20 mouse cellular contexts compared by ENCODE assay signal in the genomic region with DNA sequence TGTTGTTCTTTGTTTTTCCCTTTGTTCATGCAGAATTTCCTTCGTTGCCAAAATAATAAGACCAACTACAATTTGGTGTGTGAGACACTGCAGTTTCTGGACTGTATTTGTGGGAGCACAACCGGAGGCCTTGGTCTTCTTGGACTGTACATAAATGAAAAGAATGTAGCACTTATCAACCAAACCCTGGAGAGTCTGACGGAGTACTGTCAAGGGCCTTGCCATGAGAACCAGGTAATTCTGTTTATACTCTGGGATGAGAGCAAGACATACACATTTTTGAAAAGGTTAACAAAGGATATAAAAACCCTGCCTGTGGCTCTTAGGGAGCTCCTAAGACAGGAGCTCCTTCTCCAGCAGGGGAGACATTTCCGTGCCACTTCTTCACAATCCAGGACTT.
A peak's percentile ranks its signal among the peaks of the same experiment; 100 is the strongest.
DNase-seq lines count a peak whose midpoint lies in the region; ATAC-seq and TF ChIP-seq lines count a peak whose summit lies in the region.
"Had no signal": no experiment of that assay in that cellular context is flagged by ENCODE, and none has a peak within 500 bp of the region (broad histone marks: within the 10 kb centered on the region; RNA-seq: fewer than 3 reads in every experiment).

No protein-coding gene starts in this region.

- no peak overlapping the region for H3K4me3 ChIP-seq in lung, postnatal 0 days (ENCODE audit: low read depth, low read length)

- 65% methylated on average over 4 of the region's 4 CpGs for WGBS in lung, postnatal 0 days

- peak; percentile 35; the same call in 1 of the 2 replicates for TF ChIP-seq EP300 in lung, postnatal 0 days (IDR thresholded peaks at IDR 0.05)

- no peak overlapping the region for H3K27ac ChIP-seq in lung, postnatal 0 days (ENCODE audit: low read length)

- H3K27me3 ChIP-seq in lung, postnatal 0 days (replicated peaks; ENCODE audit: insufficient read depth, low read length) = no peaks in the 10 kb centered on the region
- H3K27me3 ChIP-seq: CH12.LX, Patski had no signal

- ATAC-seq in lung, postnatal 0 days = peak; percentile 82
- ATAC-seq: activated CD4-positive, CD25-positive, alpha-beta regulatory T cell, adult 4 months; CD4-positive, CD25-positive, alpha-beta regulatory T cell, adult 4 months; Patski had no signal

- DNase-seq in lung, postnatal 0 days (ENCODE audit: low spot score) = peak; percentile 54
- DNase-seq in lung, postnatal 4 days = no peak
- peak; percentile 13 for DNase-seq in R1 (ENCODE audit: low read depth, low spot score)
- DNase-seq in testis, postnatal 10 days (ENCODE audit: low spot score) = no peak
- DNase-seq: adrenal gland, adult 2 months; adrenal gland, adult 8-10 months; adrenal gland, postnatal 10 days; adrenal gland, postnatal 14 days; adrenal gland, postnatal 25 days; adrenal gland, postnatal 36 days; B cell, adult 2 months; cerebellum, adult 11 months; cerebellum, adult 11-12 months; cerebellum, adult 18-20 months; cerebellum, adult 2 months had no signal

- no peaks in the 10 kb centered on the region for H3K36me3 ChIP-seq in lung, postnatal 0 days (ENCODE audit: insufficient read depth, low read length)

- H3K9me3 ChIP-seq in lung, postnatal 0 days (ENCODE audit: low read length) = no peaks in the 10 kb centered on the region
- H3K9me3 ChIP-seq: G1E had no signal

- no peak for TF ChIP-seq CTCF in lung, postnatal 0 days (IDR thresholded peaks at IDR 0.05)

- no peak overlapping the region for H3K9ac ChIP-seq in lung, postnatal 0 days (replicated peaks; ENCODE audit: low read depth)

- no peak overlapping the region for H3K4me2 ChIP-seq in lung, postnatal 0 days (replicated peaks; ENCODE audit: low read depth, low read length)

- no peaks in the 10 kb centered on the region for H3K4me1 ChIP-seq in lung, postnatal 0 days (ENCODE audit: insufficient read depth, low read depth, low read length)

Comparison
In these comparisons a context has a peak if more than half of its experiments do, and no peak if none do; other contexts are left out.
1. DNase-seq: peak in lung, postnatal 0 days (single experiment) and R1 (single experiment); none in lung, postnatal 4 days (0 of 2) and testis, postnatal 10 days (single experiment).